Mouse (Mus musculus) embryonic facial prominence, embryonic 12.5 days (tissue): ENCODE results near the gene Gpkow. TPM values are rescaled to one million over a fixed set of nuclear protein-coding genes. Genes with fewer than 3 reads are reported as not detected.
"Not testable (repeated sequence)": the region's sequence is repeated elsewhere in the genome, so short reads cannot be mapped to it uniquely, and the experiment has no call there.

Experiments used
- ATAC-seq: fragments of 200-750 bp; cut with Nextera tagmentation; 2 replicates; pipeline ENCODE4 v1.8.0; 2017; ENCODE audit not compliant: insufficient number of reproducible peaks, insufficient read depth, low FRiP score, low TSS enrichment
- H3K27ac ChIP-seq: fragments of 300-500 bp; sonication (generic); 2 replicates; pipeline ENCODE4 v1.5.1; 2016; ENCODE audit warnings: mild to moderate bottlenecking
- H3K27me3 ChIP-seq: fragments of 300-500 bp; sonication (generic); 2 replicates; pipeline ENCODE4 v1.6.1; 2016; ENCODE audit warnings: mild to moderate bottlenecking, moderate library complexity
- H3K36me3 ChIP-seq: fragments of 300-500 bp; sonication (generic); 2 replicates; pipeline ENCODE4 v1.6.1; 2016; ENCODE audit warnings: mild to moderate bottlenecking
- H3K4me1 ChIP-seq: fragments of 300-500 bp; sonication (generic); 2 replicates; pipeline ENCODE4 v1.6.1; 2016
- H3K4me2 ChIP-seq: fragments of 300-500 bp; sonication (generic); replicated peaks from 2 replicates; pipeline ENCODE4 v1.6.1; 2016; ENCODE audit warnings: mild to moderate bottlenecking, moderate library complexity
- H3K4me3 ChIP-seq: fragments of 300-500 bp; sonication (generic); 2 replicates; pipeline ENCODE4 v1.5.1; 2016; ENCODE audit warnings: mild to moderate bottlenecking
- H3K9ac ChIP-seq: fragments of 300-500 bp; sonication (generic); 2 replicates; pipeline ENCODE4 v1.6.1; 2016; ENCODE audit warnings: mild to moderate bottlenecking, moderate library complexity
- H3K9me3 ChIP-seq: fragments of 300-500 bp; sonication (generic); 2 replicates; pipeline ENCODE4 v1.6.1; 2016; ENCODE audit warnings: mild to moderate bottlenecking, moderate library complexity
- WGBS: fragments of 180-500 bp; shearing (Covaris S2); methylation state at CpG from one replicate; pipeline ENCODE4 v1.1.7; 2016; 5-methylcytosine and 5-hydroxymethylcytosine counted together
- polyA plus RNA-seq: library from polyadenylated mRNA; unstranded; fragments of >200 nt; fragmentation: Nextera tagmentation; extraction: Ambion mirVana; gene quantifications from 2 replicates; pipeline ENCODE4 v1.2.1, GENCODE M21; 2016

Gpkow gene
- polyA plus RNA-seq, 1 experiment from 2014 or later = 39.6 TPM

GRCm38 (mm10) chrX:7753627-7754026 lies 56.7 kb downstream of the Gpkow start:
- not testable (repeated sequence) for H3K4me1 ChIP-seq, H3K27me3 ChIP-seq, H3K9ac ChIP-seq, ATAC-seq, H3K4me3 ChIP-seq, H3K9me3 ChIP-seq, H3K36me3 ChIP-seq, H3K4me2 ChIP-seq, H3K27ac ChIP-seq
- WGBS = 37% methylated on average over 3 of the region's 3 CpGs

Other genes starting within 250 kb of the Gpkow start
- gene Foxp3, start 123.5 kb upstream of the Gpkow start, polyA plus RNA-seq = 0.08 TPM in 1 of 2 replicates, not detected in the other
- 3.5 TPM in 2 replicates for gene Ppp1r3f, start 122.8 kb upstream of the Gpkow start, polyA plus RNA-seq
- 32.4 TPM in 2 replicates for gene Ccdc22, start 91.6 kb upstream of the Gpkow start, polyA plus RNA-seq
- gene Cacna1f, start 90.0 kb upstream of the Gpkow start, polyA plus RNA-seq = 0.04 and 0.09 TPM in 2 replicates
- 7.7 and 11.1 TPM in 2 replicates for gene Syp, start 58.7 kb upstream of the Gpkow start, polyA plus RNA-seq
- gene Prickle3, start 39.9 kb upstream of the Gpkow start, polyA plus RNA-seq = 6.6 and 7.1 TPM in 2 replicates
- gene Plp2, start 25.7 kb upstream of the Gpkow start, polyA plus RNA-seq = 58.4 and 63.2 TPM in 2 replicates
- 0.11 and 0.15 TPM in 2 replicates for gene Magix, start 15.9 kb upstream of the Gpkow start, polyA plus RNA-seq
- 32.3 and 33.0 TPM in 2 replicates for gene Wdr45, start 17.2 kb downstream of the Gpkow start, polyA plus RNA-seq
- not detected in 2 replicates for gene Gm45208, start 25.1 kb downstream of the Gpkow start, polyA plus RNA-seq
- 69.9 and 71.0 TPM in 2 replicates for gene Praf2, start 31.3 kb downstream of the Gpkow start, polyA plus RNA-seq
- gene Ccdc120, start 53.8 kb downstream of the Gpkow start, polyA plus RNA-seq = 18.9 and 27.5 TPM in 2 replicates
- gene Tfe3, start 65.4 kb downstream of the Gpkow start, polyA plus RNA-seq = 31.8 and 32.1 TPM in 2 replicates
- gene Gripap1, start 92.6 kb downstream of the Gpkow start, polyA plus RNA-seq = 50.4 and 53.5 TPM in 2 replicates
- gene Kcnd1, start 125.2 kb downstream of the Gpkow start, polyA plus RNA-seq = 2.3 and 2.4 TPM in 2 replicates
- gene Otud5, start 144.2 kb downstream of the Gpkow start, polyA plus RNA-seq = 67.4 and 70.2 TPM in 2 replicates
- 5.9 and 6.0 TPM in 2 replicates for gene Pim2, start 181.1 kb downstream of the Gpkow start, polyA plus RNA-seq
- 30.4 and 33.1 TPM in 2 replicates for gene Slc35a2, start 186.9 kb downstream of the Gpkow start, polyA plus RNA-seq
- 147 and 162 TPM in 2 replicates for gene Pqbp1, start 202.1 kb downstream of the Gpkow start, polyA plus RNA-seq
- 167 and 169 TPM in 2 replicates for gene Timm17b, start 202.2 kb downstream of the Gpkow start, polyA plus RNA-seq
- not detected in 2 replicates for gene Gm10491, start 210.7 kb downstream of the Gpkow start, polyA plus RNA-seq
- gene Gm10490, start 212.4 kb downstream of the Gpkow start, polyA plus RNA-seq = not detected in 2 replicates
- 7.1 and 9.4 TPM in 2 replicates for gene Pcsk1n, start 222.7 kb downstream of the Gpkow start, polyA plus RNA-seq
- not detected in 2 replicates for gene Eras, start 231.5 kb downstream of the Gpkow start, polyA plus RNA-seq